Mouse (Mus musculus) hindbrain, embryonic 11.5 days (tissue): ENCODE data around the gene Ccdc158. TPM values are rescaled to one million over a fixed set of nuclear protein-coding genes. Genes with fewer than 3 reads are reported as not detected.
A peak's percentile ranks its signal among the peaks of the same experiment; 100 is the strongest.

Source experiments
- ATAC-seq: fragments of 200-750 bp; cut with Nextera tagmentation; 2 replicates; pipeline ENCODE4 v1.8.0; 2017; ENCODE audit warnings: mild to moderate bottlenecking, moderate TSS enrichment, moderate library complexity; ENCODE audit not compliant: low FRiP score
- DNase-seq: peaks from one replicate; pipeline ENCODE4 v3.0.0-alpha.2; 2015; ENCODE audit warnings: low spot score
- H3K27ac ChIP-seq: fragments of 300-500 bp; sonication (generic); 2 replicates; pipeline ENCODE4 v1.5.1; 2014; ENCODE audit warnings: mild to moderate bottlenecking, low read depth, low read length
- H3K27me3 ChIP-seq: fragments of 300-500 bp; sonication (generic); 2 replicates; pipeline ENCODE4 v1.6.1; 2014; ENCODE audit warnings: mild to moderate bottlenecking, low read length, moderate library complexity, mixed read lengths; ENCODE audit not compliant: control insufficient read depth, insufficient read depth
- H3K36me3 ChIP-seq: fragments of 300-500 bp; sonication (generic); 2 replicates; pipeline ENCODE4 v1.6.1; 2014; ENCODE audit warnings: mild to moderate bottlenecking, low read length, moderate library complexity, mixed read lengths; ENCODE audit not compliant: control insufficient read depth, insufficient read depth
- H3K4me1 ChIP-seq: fragments of 300-500 bp; sonication (generic); replicated peaks from 2 replicates; pipeline ENCODE4 v1.6.1; 2014; ENCODE audit warnings: low read length, mixed read lengths; ENCODE audit not compliant: control insufficient read depth, insufficient read depth
- H3K4me2 ChIP-seq: fragments of 300-500 bp; sonication (generic); replicated peaks from 2 replicates; pipeline ENCODE4 v1.6.1; 2014; ENCODE audit warnings: mild to moderate bottlenecking, low read depth, low read length
- H3K4me3 ChIP-seq: fragments of 300-500 bp; sonication (generic); 2 replicates; pipeline ENCODE4 v1.5.1; 2014; ENCODE audit warnings: low read depth, low read length
- H3K9ac ChIP-seq: fragments of 300-500 bp; sonication (generic); 2 replicates; pipeline ENCODE4 v1.6.1; 2014; ENCODE audit warnings: low read depth, low read length
- H3K9me3 ChIP-seq: fragments of 300-500 bp; sonication (generic); 2 replicates; pipeline ENCODE4 v1.6.1; 2016; ENCODE audit warnings: low read length; ENCODE audit not compliant: control insufficient read depth
- WGBS: fragments of 180-500 bp; shearing (Covaris S2); extraction: QIAGEN DNeasy Blood & Tissue Kit; methylation state at CpG from one replicate; pipeline ENCODE4 v1.1.7; 2014; 5-methylcytosine and 5-hydroxymethylcytosine counted together
- polyA plus RNA-seq: library from polyadenylated mRNA; unstranded; fragments of >200 nt; fragmentation: Nextera tagmentation; extraction: Ambion mirVana; gene quantifications from 2 replicates; pipeline ENCODE4 v1.2.1, GENCODE M21; 2014

Gene Ccdc158
- polyA plus RNA-seq, 1 experiment from 2014 or later = 1.1 TPM

- H3K4me2 ChIP-seq = no peak overlapping the region
- ATAC-seq (no peak), DNase-seq (no peak)
- no peaks in the 10 kb centered on the region for H3K36me3 ChIP-seq
- no peak overlapping the region for H3K9ac ChIP-seq
- H3K27ac ChIP-seq = no peak overlapping the region
- no peaks in the 10 kb centered on the region; the same call in 1 of the 2 replicates for H3K4me1 ChIP-seq
- 64% methylated on average over 5 of the region's 5 CpGs for WGBS
- H3K9me3 ChIP-seq = no peaks in the 10 kb centered on the region
- H3K4me3 ChIP-seq = no peak overlapping the region
- no peaks in the 10 kb centered on the region for H3K27me3 ChIP-seq
These were observed 36.7 kb upstream of the Ccdc158 start for GRCm38 (mm10) chr5:92711666-92712290.

GRCm38 (mm10) chr5:92710779-92711178 is 35.7 kb upstream of the Ccdc158 start:
- Histone ChIP-seq H3K27ac (no peak overlapping the region), H3K36me3 (no peaks in the 10 kb centered on the region)

GRCm38 (mm10) chr5:92707921-92708491 is 32.9 kb upstream of the Ccdc158 start:
- H3K4me1 ChIP-seq = peaks cover 3% of the 10 kb centered on the region; the same call in 1 of the 2 replicates
- ATAC-seq = peak; percentile 33; the same call in 1 of the 2 replicates
- WGBS = 22% methylated on average over 7 of the region's 7 CpGs
- no peak overlapping the region for H3K4me2 ChIP-seq
- no peak overlapping the region for H3K9ac ChIP-seq
- H3K4me3 ChIP-seq = no peak overlapping the region
- H3K36me3 ChIP-seq = no peaks in the 10 kb centered on the region
- peak overlapping the region; percentile 65 for H3K27ac ChIP-seq
- no peaks in the 10 kb centered on the region for H3K9me3 ChIP-seq
- DNase-seq = no peak
- no peaks in the 10 kb centered on the region for H3K27me3 ChIP-seq

More at GRCm38 (mm10) chr5:92710779-92711178, 35.7 kb upstream of the Ccdc158 start:
- 89% methylated on average over 8 of the region's 8 CpGs for WGBS
- no peak overlapping the region for H3K4me3 ChIP-seq
- H3K4me2 ChIP-seq = no peak overlapping the region
- no peaks in the 10 kb centered on the region for H3K27me3 ChIP-seq
- H3K9me3 ChIP-seq = no peaks in the 10 kb centered on the region
- H3K4me1 ChIP-seq = peaks cover 3% of the 10 kb centered on the region; the same call in 1 of the 2 replicates
- DNase-seq (no peak), ATAC-seq (no peak)
- no peak overlapping the region for H3K9ac ChIP-seq

GRCm38 (mm10) chr5:92703671-92704070 is 28.6 kb upstream of the Ccdc158 start:
- ATAC-seq (no peak), DNase-seq (no peak)
- H3K27ac ChIP-seq = no peak overlapping the region
- H3K36me3 ChIP-seq = no peaks in the 10 kb centered on the region
- no peak overlapping the region for H3K4me3 ChIP-seq
- H3K4me1 ChIP-seq = peaks cover 5% of the 10 kb centered on the region; the same call in 1 of the 2 replicates
- no peak overlapping the region for H3K9ac ChIP-seq
- H3K9me3 ChIP-seq = no peaks in the 10 kb centered on the region
- WGBS = 89% methylated on average over 8 of the region's 8 CpGs
- no peak overlapping the region for H3K4me2 ChIP-seq
- no peaks in the 10 kb centered on the region for H3K27me3 ChIP-seq

GRCm38 (mm10) chr5:92701750-92702149 is 26.7 kb upstream of the Ccdc158 start:
- H3K9me3 ChIP-seq = no peaks in the 10 kb centered on the region
- H3K4me1 ChIP-seq = 0 out of 2 replicates have a peak, but pooled peaks cover 5% of the 10 kb centered on the region
- no peak overlapping the region for H3K4me2 ChIP-seq
- H3K27me3 ChIP-seq = no peaks in the 10 kb centered on the region
- H3K4me3 ChIP-seq = no peak overlapping the region
- ATAC-seq = no peak
- no peak overlapping the region for H3K27ac ChIP-seq
- no peak for DNase-seq
- 55% methylated on average over 11 of the region's 11 CpGs for WGBS
- H3K9ac ChIP-seq = no peak overlapping the region
- H3K36me3 ChIP-seq = no peaks in the 10 kb centered on the region

GRCm38 (mm10) chr5:92698837-92699529 is 23.9 kb upstream of the Ccdc158 start:
- DNase-seq (peak; percentile 60), ATAC-seq (peak; percentile 72)
- Histone ChIP-seq H3K27ac (peak overlapping the region; percentile 27), H3K4me2 (peak overlapping the region; percentile 30), H3K27me3 (no peaks in the 10 kb centered on the region), H3K4me3 (peak overlapping the region; percentile 29), H3K9ac (peak overlapping the region; percentile 53), H3K4me1 (0 out of 2 replicates have a peak, but pooled peaks cover 2% of the 10 kb centered on the region), H3K9me3 (no peaks in the 10 kb centered on the region), H3K36me3 (no peaks in the 10 kb centered on the region)
- WGBS = 9% methylated on average over 17 of the region's 17 CpGs

- Histone ChIP-seq H3K27me3 (no peaks in the 10 kb centered on the region), H3K27ac (peak overlapping the region; percentile 27), H3K4me1 (0 out of 2 replicates have a peak, but pooled peaks cover 2% of the 10 kb centered on the region), H3K4me2 (peak overlapping the region; percentile 30), H3K36me3 (no peaks in the 10 kb centered on the region), H3K9me3 (no peaks in the 10 kb centered on the region), H3K4me3 (peak overlapping the region; percentile 29), H3K9ac (peak overlapping the region; percentile 53)
- WGBS = 2% methylated on average over 15 of the region's 15 CpGs
- ATAC-seq = peak; percentile 74
- DNase-seq = peak; percentile 70
These were observed 23.2 kb upstream of the Ccdc158 start for GRCm38 (mm10) chr5:92698131-92698836.

GRCm38 (mm10) chr5:92694316-92694995 is 19.4 kb upstream of the Ccdc158 start:
- ATAC-seq = no peak
- no peak for DNase-seq
- Histone ChIP-seq H3K4me2 (no peak overlapping the region), H3K4me1 (0 out of 2 replicates have a peak, but pooled peaks cover 2% of the 10 kb centered on the region), H3K27ac (no peak overlapping the region), H3K4me3 (no peak overlapping the region), H3K36me3 (no peaks in the 10 kb centered on the region), H3K27me3 (no peaks in the 10 kb centered on the region), H3K9ac (no peak overlapping the region), H3K9me3 (no peaks in the 10 kb centered on the region)
- WGBS = 90% methylated on average over 10 of the region's 10 CpGs
